Mouse (Mus musculus) kidney, postnatal 4 days (tissue): ENCODE data around the gene Chrd.

Experiments
- DNase-seq, 2 experiments: peaks; one replicate each; pipeline ENCODE4 v3.0.0; 2021; ENCODE audit warnings: mixed read lengths in 2 of 2

Chrd gene

DNA sequence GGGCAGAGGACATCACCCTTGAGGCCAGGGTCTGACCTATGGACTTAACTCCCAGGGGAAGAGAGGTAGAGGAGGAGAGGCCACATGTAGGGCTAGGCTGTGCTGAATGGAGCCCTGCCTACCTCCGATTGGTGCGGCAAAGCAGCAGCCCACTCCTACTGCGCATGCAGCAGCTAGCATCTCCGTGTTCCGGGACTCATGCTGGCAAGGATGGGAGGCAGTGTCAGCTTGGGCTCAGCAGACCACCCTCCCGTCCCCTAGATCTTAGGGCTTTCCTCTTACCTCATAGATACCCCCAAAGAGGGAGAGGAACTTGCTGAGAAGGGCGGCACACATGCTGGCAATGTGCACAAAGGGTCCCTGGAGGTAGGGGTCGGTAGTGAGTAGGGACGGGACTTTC lies 20.7 kb upstream of the Chrd start:
- DNase-seq = no peak

DNA sequence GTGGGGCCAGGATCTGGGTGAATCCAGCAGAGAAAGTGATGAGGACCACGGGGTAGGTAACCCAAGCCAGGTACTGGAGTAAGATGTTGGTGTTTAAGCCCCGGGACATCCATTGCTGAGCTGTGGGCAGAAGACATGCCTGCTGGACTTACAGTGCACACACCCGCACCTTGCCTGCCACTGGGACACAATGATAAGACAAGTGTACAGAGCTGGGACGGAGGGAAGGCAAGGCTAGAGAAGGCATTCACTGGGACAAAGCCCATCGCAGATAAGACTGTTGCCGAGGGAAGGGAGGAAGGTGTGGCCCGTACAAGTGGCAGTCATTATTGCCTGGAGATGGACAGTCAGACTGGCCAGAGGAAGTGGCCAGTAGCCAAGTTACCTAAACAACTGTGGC lies 20.0 kb upstream of the Chrd start:
- no peak for DNase-seq

DNA sequence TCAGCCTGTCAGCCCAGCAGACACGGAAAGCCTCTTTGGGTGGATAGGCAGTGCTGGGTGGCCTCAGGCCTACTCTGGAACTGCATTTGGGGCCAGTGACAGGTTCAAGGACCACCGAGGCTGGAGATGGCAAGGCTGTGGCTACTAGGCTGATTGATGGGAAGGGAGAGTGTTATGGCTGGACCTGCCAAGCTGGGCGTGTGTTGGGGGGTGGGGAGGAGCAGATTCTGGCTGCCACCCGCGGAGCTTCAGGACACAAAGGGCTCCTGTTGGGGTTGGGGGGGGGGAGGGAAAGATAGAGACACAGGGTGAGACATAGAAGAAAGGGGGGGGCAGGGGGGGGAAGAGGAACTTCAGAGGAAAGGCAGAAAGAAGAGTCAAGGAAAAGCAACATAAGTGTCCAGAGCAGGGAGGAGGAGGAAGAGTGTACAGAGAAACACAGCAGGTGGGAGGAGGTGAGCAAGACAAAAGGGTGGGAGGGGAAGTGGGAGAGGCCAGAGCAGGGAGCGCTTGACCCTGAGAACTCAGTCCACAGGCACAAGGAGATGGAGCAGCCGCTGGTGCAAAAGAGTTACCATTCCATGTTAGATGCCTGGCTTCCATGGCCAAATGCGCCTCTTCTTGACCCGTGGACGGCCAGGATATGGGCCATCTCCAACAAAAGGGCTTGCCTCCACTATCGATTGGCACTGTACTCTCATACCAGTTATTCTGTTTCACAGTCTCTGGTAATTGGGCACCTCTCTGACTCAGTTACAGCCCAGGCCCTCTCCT lies 18.4 kb upstream of the Chrd start:
- no peak for DNase-seq

- no peak for DNase-seq
Observed at GRCm38 (mm10) chr16:20715161-20715560, 17.8 kb upstream of the Chrd start.

GRCm38 (mm10) chr16:20715566-20715965 lies 17.4 kb upstream of the Chrd start:
- DNase-seq = no peak

DNA sequence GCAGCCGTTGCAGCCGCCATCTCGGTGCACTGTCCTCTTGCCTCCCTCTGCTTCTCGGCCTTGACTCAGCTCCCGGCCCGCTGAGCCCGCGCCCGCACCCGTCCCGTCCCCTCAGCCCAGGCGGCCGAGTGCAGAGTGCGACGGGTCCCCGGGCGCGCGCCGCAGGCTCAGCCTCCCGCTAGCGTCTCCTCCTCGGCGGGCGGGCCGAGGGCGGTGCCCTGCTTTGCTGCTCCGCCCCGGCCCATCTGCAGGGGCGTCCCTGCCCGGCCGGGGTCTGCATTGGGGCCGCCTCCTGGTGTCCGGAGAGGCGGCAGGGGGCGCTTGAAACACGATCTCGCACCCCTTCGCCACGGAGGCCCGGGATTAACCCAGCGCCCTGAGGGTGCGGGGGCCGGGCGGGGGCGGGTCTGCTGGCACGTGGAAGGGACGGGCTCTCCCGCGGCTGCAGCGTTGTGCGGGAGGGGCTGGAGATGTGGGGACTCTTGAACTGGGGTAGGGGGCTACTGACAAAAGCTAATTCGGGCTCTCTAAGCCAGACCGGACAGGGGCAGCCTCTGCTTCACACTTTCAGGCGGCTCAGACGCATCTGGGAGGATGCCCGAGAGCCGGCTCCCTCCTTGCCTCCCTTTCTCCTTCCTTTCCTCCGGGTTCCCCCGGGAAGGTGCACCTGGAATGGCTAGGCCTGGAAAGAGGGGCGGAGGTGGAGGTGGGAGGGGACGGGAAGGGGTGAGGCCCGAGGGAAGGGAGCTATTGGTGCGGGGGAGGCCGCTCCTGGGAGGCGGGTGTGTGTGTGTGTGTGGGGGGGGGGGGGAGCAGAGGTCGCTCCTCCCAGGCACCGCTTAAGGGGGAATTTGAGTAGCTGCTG lies 16.7 kb upstream of the Chrd start:
- peak; percentile 86 to 92 for DNase-seq

- DNase-seq = no peak
Observed at GRCm38 (mm10) chr16:20716841-20717180, 16.1 kb upstream of the Chrd start.

DNA sequence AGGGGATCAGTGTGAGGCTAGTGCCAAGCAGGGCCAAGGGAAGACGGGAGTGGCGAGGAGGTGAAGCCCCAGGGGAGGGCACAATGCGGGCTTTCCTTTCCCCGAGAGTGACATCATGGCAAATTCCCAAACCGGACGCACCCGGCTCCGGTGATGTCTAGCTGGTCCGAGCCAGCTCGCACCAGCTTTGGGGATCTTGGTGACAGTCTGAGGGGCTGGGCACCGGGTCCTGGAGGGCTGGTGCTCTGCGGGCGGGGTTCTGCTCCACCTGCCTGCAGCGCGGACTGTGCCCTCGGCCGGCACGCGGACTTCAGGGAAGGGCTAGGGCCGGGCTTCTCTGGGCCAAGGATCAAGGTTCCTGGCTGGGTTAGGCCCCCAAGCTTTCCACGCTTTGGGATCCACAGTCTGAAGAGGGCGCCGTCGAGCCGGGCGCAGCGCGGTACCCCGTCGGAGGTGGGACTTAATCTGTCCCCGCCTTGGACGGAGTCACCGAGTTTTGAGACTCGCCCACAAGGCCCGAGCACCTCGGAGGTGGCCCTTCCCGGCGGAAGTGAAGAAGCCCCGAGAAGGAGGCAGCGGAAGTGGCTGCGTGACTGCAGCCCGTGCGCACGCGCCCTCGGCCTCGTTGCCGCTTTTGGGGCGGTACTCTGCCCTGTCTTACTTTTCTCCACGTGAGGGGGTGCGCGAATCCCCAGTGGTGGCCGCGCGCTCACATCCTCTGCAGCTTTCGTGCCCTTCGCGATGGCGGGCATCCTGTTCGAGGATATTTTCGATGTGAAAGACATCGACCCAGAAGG lies 15.5 kb upstream of the Chrd start, which contains the start of the genes Polr2h and Clcn2:
Gene Polr2h, plus strand, starts transcription at position 485 of the 797 bp plus-strand sequence.
Gene Clcn2, minus strand, starts transcription at position 566 of the 797 bp plus-strand sequence.
- DNase-seq = peak; percentile 97 to 98

- DNase-seq = no peak
Observed at GRCm38 (mm10) chr16:20717978-20718670, 14.8 kb upstream of the Chrd start.

DNA sequence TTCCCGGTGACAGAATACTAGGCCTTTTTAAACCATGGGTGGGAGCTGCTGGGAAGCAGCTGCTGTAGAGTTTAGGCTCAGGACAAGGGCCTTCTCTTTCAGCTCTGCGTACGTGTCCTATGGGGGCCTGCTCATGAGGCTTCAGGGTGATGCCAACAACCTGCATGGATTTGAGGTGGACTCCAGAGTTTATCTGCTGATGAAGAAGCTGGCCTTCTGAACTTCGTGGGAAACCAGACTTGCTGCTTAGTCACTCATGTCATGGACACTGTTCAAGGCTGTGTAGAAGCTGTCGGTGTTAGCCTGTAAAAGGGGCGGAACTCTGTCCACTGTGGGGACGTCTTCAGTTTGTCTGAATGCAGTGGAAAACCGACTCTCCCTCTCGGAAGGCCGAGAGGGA lies 11.1 kb upstream of the Chrd start:
- no peak for DNase-seq

GRCm38 (mm10) chr16:20722736-20723135 lies 10.2 kb upstream of the Chrd start:
- no peak for DNase-seq

DNA sequence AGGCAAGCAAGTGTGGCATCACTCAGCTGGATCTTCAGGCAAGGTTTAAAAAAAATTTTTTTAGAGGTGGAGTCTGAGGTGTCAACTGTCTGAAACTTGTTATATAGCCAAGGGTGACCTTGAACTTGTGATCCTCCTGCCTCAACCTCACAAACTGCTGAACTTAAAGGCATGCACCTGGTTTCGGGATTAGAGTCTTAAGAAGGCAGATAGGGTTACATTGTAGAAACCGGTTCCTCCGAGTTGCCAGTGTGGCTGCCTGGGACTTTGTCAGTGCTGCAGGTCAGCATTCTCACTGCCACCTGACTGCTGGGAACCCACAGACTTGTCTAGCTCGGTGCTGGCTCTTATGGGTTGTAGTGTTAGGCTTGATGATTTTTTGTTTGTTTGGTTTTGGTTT lies 9.7 kb upstream of the Chrd start:
- no peak for DNase-seq

GRCm38 (mm10) chr16:20724338-20724748 lies 8.6 kb upstream of the Chrd start:
- peak; percentile 75 to 86 for DNase-seq

DNA sequence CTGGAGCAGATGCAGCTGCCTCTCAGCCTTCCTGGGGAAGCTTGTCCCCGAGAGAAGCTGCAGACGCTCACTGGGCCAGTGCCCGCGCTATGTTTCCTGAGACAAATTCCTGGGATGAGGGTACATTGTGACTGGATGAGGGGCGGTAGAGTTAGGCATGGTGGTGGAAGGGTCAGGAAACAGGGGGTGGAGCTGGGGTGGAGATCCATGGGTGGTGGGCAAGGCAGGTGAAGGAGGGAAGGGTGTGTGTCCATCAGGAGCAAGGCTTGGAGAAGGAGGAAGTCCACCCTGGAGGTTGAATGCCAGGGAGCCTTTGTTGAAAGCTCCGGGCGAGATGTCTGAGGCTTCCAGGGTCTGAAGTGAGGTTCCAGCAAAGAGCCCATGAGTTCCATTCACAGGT lies 7.6 kb upstream of the Chrd start:
- DNase-seq = no peak

DNA sequence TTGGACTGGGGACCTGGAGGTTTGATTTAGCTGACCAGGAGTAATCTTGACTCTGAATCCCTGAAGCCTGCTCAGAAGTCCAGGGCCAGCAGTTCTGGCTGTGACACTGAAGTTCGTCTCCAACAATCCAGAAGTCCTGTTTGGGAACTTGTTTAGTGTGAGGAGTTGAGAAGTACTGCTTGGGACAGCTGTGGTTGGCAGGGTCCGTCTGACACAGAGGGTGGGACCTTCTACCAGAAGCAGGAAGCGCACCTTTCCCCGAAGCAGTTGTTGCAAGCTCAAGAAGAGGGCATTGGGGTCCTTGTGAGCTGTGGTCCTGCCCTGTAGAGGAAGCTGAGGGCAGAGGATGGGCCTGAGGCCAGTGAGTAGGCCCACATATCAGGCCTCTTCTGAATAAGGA lies 7.2 kb upstream of the Chrd start:
- DNase-seq = no peak

- no peak for DNase-seq
Observed at GRCm38 (mm10) chr16:20726384-20726783, 6.5 kb upstream of the Chrd start.

DNA sequence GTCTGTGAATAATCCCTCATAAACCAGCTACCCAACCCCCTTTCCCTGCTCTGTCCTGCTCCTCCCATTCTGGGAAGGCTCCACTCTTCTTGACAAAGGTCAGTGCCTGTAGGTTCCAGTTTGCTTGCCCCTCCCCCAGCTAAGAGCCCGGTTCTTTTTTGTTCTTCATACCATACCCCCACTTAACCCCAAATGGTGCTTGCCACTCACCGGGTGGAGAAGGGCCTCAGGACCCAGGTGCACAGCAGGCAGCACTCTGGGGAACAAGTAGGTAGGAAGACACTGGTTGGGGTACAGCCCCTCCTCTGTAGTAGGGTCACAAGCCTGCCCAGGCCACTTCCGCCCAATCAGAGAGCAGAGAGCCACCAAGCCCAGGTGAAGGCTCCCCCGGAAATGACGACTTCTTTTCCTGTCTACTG lies 2.6 kb upstream of the Chrd start:
- peak; percentile 22 to 44 for DNase-seq

GRCm38 (mm10) chr16:20731688-20732087 lies 1.2 kb upstream of the Chrd start:
- no peak for DNase-seq

DNA sequence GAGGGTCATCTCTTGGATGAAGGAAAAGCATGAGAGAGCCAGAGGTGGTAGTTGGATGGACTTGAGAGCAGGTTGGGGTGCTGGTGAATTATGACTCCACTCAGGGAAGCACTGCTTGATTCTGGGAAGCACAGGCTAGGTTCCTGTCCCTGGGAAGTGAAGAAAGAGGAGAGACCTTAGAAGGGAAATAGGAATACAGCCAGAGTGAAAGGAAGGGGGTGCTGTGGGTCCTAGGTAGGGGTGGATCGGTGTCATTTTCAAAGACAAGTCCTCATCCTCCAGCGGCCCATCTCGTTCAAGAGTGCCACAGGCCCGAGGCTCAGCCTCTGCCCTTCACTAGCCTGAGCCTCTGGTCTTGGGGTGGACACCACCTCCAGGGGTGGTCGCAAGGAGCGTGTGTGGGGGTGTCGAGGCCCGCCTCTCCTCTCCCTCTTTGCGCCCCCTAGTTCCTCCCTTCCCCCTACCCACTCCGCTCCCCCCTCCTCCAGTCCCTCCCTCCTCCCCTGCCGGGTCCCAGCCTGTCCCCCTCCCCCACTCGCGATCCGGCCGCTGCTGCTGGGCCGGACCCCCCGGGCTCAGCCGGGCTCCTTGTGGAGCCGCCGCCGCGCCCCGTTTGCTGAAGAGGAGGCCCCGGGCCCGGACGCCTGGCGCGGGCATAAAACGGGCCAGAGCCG lies 539 bp upstream of the Chrd start:
- no peak for DNase-seq

- DNase-seq = peak; percentile 20 to 35
Observed at GRCm38 (mm10) chr16:20733731-20734730, 1.1 kb downstream of the Chrd start, which contains the start of gene Thpo. Gene Thpo (minus strand): TSS chr16:20734511.

DNA sequence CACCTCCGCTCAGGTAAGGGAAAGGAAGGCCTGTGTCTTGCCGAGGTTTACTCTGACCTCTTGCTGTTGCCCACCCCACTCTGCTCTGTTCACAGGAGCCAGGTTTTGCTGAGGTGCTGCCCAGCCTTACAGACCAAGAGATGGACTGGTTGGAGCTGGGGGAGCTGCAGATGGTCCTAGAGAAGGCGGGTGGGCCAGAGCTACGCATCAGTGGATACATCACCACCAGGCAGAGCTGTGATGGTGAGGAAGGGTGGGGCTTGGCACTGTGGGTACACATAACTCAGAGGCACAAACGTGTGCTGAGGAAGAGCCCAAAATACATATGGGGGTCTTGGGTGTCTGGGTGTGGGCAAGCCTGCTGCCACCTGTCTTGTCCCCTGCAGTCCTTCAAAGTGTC lies 2.7 kb downstream of the Chrd start:
- no peak for DNase-seq
